Mouse (Mus musculus): ENCODE data around the gene Pdcd11. TPM values are rescaled to one million over a fixed set of nuclear protein-coding genes. Genes with fewer than 3 reads are reported as not detected.
A peak's percentile ranks its signal among the peaks of the same experiment; 100 is the strongest.

Gene Pdcd11
- polyA plus RNA-seq, 1 experiment from 2014 or later = 5.7 TPM

- no peak for ATAC-seq (ENCODE audit: low read depth)
- Histone ChIP-seq H3K36me3 (no peaks in the 10 kb centered on the region), H3K27me3 (peaks cover 43% of the 10 kb centered on the region), H3K27ac (replicated peaks) (no peak overlapping the region), H3K9ac (no peak overlapping the region), H3K4me1 (replicated peaks) (peaks cover 21% of the 10 kb centered on the region), H3K4me2 (no peak overlapping the region), H3K9me3 (peaks cover 4% of the 10 kb centered on the region), H3K4me3 (no peak overlapping the region)
- 45% methylated on average over 2 of the region's 2 CpGs for WGBS
Observed at GRCm38 (mm10) chr19:47176916-47177505, 86.4 kb downstream of the Pdcd11 start.

GRCm38 (mm10) chr19:47178001-47178400 lies 87.4 kb downstream of the Pdcd11 start:
- no peaks in the 10 kb centered on the region for H3K36me3 ChIP-seq
- 24% methylated on average over 10 of the region's 10 CpGs for WGBS
- ATAC-seq (ENCODE audit: low read depth) = peak; percentile 13
- H3K4me1 ChIP-seq (replicated peaks) = peaks cover 21% of the 10 kb centered on the region
- H3K9me3 ChIP-seq = peaks cover 6% of the 10 kb centered on the region
- H3K27ac ChIP-seq (replicated peaks) = peak overlapping the region; percentile 52; the same call in 1 of the 2 replicates
- peak overlapping the region; percentile 73 for H3K4me3 ChIP-seq
- H3K27me3 ChIP-seq = peaks cover 43% of the 10 kb centered on the region
- no peak overlapping the region for H3K9ac ChIP-seq
- peak overlapping the region; percentile 97 for H3K4me2 ChIP-seq

DNA sequence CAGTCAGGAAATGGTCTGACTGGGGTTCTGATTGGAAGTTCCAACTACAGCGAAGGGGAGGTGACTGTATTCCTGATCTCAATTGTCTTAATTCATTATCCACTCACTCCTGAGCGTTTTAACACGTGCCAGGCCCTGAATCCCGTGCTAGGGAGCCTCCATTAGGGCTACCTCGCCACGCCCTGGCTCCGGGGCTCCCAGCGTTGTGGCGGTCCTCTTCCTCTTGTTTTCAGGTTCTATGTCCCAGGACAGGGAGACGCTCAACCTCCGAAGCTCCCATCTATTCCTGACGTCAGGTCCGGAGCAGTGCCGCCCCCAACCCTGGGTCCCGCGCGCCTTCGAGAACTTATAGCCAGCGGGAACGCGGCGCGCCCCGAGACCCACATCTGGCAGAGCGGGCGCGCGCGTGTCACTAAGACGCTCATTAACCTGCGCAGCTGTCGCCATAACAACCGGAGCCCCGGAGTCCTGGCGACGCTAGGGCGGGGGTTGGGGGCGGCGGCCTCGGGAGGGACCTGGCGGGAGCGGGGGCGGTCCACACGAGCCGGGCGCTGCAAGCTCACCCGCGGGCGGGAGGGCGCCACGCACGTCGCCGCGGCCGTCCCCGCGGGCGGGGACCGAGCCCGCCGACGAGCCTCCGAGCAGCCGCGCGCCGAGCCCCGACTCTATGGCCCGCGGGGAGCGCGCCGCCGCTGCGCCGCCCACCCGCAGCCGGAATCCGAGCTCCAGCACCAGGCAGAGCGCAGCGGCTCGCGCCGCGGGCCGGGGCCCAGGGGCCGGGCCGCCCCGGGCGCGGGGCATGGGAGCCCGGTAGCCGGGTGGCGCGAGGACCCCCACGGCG lies 88.1 kb downstream of the Pdcd11 start, which contains the start of gene Neurl1a:
TSS of gene Neurl1a (plus strand) at position 390 of the 841 bp plus-strand sequence.
- Histone ChIP-seq H3K4me1 (replicated peaks) (peaks cover 21% of the 10 kb centered on the region), H3K27me3 (peaks cover 43% of the 10 kb centered on the region), H3K4me3 (peak within 1 kb of the TSS; percentile 73), H3K36me3 (no peaks in the 10 kb centered on the region), H3K4me2 (peak within 1 kb of the TSS; percentile 97), H3K9ac (peak within 1 kb of the TSS; percentile 79), H3K9me3 (peaks cover 6% of the 10 kb centered on the region), H3K27ac (replicated peaks) (peak within 1 kb of the TSS; percentile 52)
- peak; percentile 66 for ATAC-seq (ENCODE audit: low read depth)
- WGBS = under 1% methylated on average over 67 of the region's 98 CpGs

DNA sequence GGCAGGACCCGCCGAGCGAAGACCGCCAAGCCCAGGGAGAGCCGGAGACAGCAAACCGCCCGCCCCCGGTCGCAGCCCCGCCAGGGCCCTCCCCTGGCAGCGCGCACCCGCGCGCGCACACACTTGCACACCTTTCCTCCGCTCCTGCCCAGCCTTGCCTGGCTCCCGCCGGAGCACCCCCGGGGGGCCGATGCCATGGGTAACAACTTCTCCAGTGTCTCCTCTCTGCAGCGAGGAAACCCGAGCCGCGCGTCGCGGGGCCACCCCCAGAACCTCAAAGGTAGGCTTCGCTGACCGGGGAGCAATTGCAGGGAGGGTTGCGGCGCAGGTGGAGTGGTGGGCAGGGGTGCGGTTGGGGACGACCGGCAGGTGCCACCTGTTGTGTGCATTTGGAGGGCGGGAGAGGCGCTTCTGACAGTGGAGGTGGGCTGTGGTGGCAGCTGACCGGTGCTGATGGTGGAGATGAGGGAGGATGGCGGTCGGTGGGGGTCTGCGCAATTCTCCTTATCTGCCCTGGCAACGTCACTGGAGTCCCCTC lies 88.8 kb downstream of the Pdcd11 start:
- Histone ChIP-seq H3K27ac (replicated peaks) (peak overlapping the region; percentile 52), H3K4me1 (replicated peaks) (peaks cover 26% of the 10 kb centered on the region), H3K4me2 (peak overlapping the region; percentile 97), H3K9me3 (peaks cover 6% of the 10 kb centered on the region), H3K27me3 (peaks cover 43% of the 10 kb centered on the region), H3K36me3 (no peaks in the 10 kb centered on the region), H3K9ac (peak overlapping the region; percentile 79), H3K4me3 (peak overlapping the region; percentile 73)
- peak; percentile 32 for ATAC-seq (ENCODE audit: low read depth)
- whole genome bisulfite sequencing = under 1% methylated on average over 40 of the region's 42 CpGs

GRCm38 (mm10) chr19:47180011-47180410 lies 89.4 kb downstream of the Pdcd11 start:
- Histone ChIP-seq H3K27me3 (peaks cover 43% of the 10 kb centered on the region), H3K4me1 (replicated peaks) (peaks cover 26% of the 10 kb centered on the region), H3K36me3 (no peaks in the 10 kb centered on the region), H3K9me3 (peaks cover 6% of the 10 kb centered on the region), H3K27ac (replicated peaks) (no peak overlapping the region), H3K4me3 (peak overlapping the region; percentile 73), H3K4me2 (peak overlapping the region; percentile 97), H3K9ac (peak overlapping the region; percentile 79)
- WGBS = 16% methylated on average over 8 of the region's 8 CpGs
- ATAC-seq (ENCODE audit: low read depth) = no peak

Other genes starting within 250 kb of the Pdcd11 start
- 680 and 687 TPM in 2 replicates for gene Ina, start 76.1 kb upstream of the Pdcd11 start, polyA plus RNA-seq (2015; fragmentation: Nextera tagmentation; extraction: Ambion mirVana)
- gene Nt5c2, start 75.6 kb upstream of the Pdcd11 start, polyA plus RNA-seq (2015; fragmentation: Nextera tagmentation; extraction: Ambion mirVana) = 81.7 and 85.0 TPM in 2 replicates
- gene Pcgf6, start 39.9 kb upstream of the Pdcd11 start, polyA plus RNA-seq (2015; fragmentation: Nextera tagmentation; extraction: Ambion mirVana) = 26.9 and 29.1 TPM in 2 replicates
- gene Taf5, start 23.0 kb upstream of the Pdcd11 start, polyA plus RNA-seq (2015; fragmentation: Nextera tagmentation; extraction: Ambion mirVana) = 6.8 and 7.2 TPM in 2 replicates
- gene Usmg5, start 121 bp upstream of the Pdcd11 start, polyA plus RNA-seq (2015; fragmentation: Nextera tagmentation; extraction: Ambion mirVana) = 1,573 and 1,642 TPM in 2 replicates
- 1.6 and 1.9 TPM in 2 replicates for gene Calhm2, start 47.5 kb downstream of the Pdcd11 start, polyA plus RNA-seq (2015; fragmentation: Nextera tagmentation; extraction: Ambion mirVana)
- not detected in 2 replicates for gene Calhm1, start 53.5 kb downstream of the Pdcd11 start, polyA plus RNA-seq (2015; fragmentation: Nextera tagmentation; extraction: Ambion mirVana)
- gene Calhm3, start 67.0 kb downstream of the Pdcd11 start, polyA plus RNA-seq (2015; fragmentation: Nextera tagmentation; extraction: Ambion mirVana) = not detected in 2 replicates
- gene Neurl1a, start 88.1 kb downstream of the Pdcd11 start, polyA plus RNA-seq (2015; fragmentation: Nextera tagmentation; extraction: Ambion mirVana) = 6.1 and 7.6 TPM in 2 replicates